Mouse (Mus musculus) megakaryocyte, embryonic 14.5 days (primary cell): ENCODE data around the gene Tnk2.

ENCODE experiments used
- FLI1 ChIP-seq: IDR thresholded peaks from 2 replicates; pipeline ENCODE4 v1.6.1; 2012; ENCODE audit warnings: low read length, inconsistent platforms, mixed read lengths
- GATA1 ChIP-seq: IDR thresholded peaks from 3 replicates; pipeline ENCODE4 v1.6.1; 2012; ENCODE audit warnings: mixed read lengths, low read length, inconsistent platforms, borderline replicate concordance

- TF ChIP-seq GATA1 (no peak), FLI1 (no peak)
These were observed 44.5 kb upstream of the Tnk2 start for GRCm38 (mm10) chr16:32599151-32599550.
